Mouse (Mus musculus): ENCODE data around the gene Appl2. TPM values are rescaled to one million over a fixed set of nuclear protein-coding genes. Genes with fewer than 3 reads are reported as not detected.

The Appl2 gene
- 26.8 and 29.9 TPM in 2 replicates for polyA plus RNA-seq (2014; fragmentation: Nextera tagmentation; extraction: Ambion mirVana)

DNA sequence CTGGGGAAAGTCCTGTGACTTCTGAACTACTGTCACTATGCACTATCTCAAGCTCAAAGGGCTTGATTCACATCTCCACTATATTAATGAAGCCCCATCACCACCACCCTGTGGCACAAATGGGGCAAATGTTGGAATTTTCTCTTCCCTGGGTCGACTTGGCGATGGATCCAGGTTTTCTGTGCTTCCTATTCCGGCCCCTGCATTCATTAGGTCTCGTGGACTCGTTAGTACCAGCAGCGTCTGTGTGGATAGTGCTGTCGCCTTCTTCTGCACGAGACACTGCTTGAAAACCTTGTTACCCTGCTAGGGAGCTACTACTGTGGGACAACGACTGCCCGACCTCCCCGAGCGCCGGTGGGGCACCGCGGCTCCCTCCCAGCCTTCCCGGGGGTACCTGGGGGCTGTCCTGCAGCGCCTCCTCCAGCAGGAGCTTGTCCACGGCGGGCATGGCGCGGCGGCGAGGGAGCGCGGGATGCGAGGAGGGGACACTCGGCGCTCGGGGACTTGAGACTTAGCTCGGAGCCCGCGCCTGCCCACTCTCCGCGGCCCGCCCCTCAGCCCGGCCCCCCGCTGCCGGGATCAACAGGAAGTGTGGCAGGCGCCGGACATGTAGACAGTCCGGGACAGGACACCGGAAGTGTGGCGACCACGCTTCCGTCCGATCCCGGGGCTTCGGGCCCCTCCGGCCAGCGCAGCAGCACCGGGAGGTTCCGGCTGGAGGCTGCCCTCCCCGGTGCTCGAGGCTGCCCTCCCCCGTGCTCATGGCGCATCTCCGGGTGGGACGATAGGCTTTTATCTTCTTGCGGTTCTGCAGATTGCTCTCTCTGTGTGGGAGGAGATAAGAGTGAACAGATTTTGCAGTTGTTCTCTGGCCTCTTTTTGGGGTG lies at the start of gene Appl2:
Gene Appl2, minus strand, starts transcription at position 608 of the 890 bp plus-strand sequence.
- H3K9me3 ChIP-seq (ENCODE audit: control insufficient read depth, low read length) = no peaks in the 10 kb centered on the region
- H3K27ac ChIP-seq (ENCODE audit: low read depth, low read length) = peak within 1 kb of the TSS; percentile 62
- peaks cover 20% of the 10 kb centered on the region; the same call in 1 of the 2 replicates for H3K27me3 ChIP-seq (replicated peaks; ENCODE audit: control insufficient read depth, insufficient read depth, low read length)
- ATAC-seq (replicated peaks; ENCODE audit: low FRiP score) = peak; percentile 67
- WGBS = under 1% methylated on average over 55 of the region's 59 CpGs
- peak within 1 kb of the TSS; percentile 66 for H3K9ac ChIP-seq (ENCODE audit: low read depth, low read length)
- H3K36me3 ChIP-seq (ENCODE audit: control insufficient read depth, insufficient read depth, low read length) = no peaks in the 10 kb centered on the region
- peak within 1 kb of the TSS; percentile 69 for H3K4me3 ChIP-seq (ENCODE audit: low read depth, low read length)
- peaks cover 26% of the 10 kb centered on the region for H3K4me1 ChIP-seq (replicated peaks; ENCODE audit: control insufficient read depth, insufficient read depth, low read length)
- DNase-seq (ENCODE audit: low spot score) = peak; percentile 83
- H3K4me2 ChIP-seq = peak within 1 kb of the TSS; percentile 74

DNA sequence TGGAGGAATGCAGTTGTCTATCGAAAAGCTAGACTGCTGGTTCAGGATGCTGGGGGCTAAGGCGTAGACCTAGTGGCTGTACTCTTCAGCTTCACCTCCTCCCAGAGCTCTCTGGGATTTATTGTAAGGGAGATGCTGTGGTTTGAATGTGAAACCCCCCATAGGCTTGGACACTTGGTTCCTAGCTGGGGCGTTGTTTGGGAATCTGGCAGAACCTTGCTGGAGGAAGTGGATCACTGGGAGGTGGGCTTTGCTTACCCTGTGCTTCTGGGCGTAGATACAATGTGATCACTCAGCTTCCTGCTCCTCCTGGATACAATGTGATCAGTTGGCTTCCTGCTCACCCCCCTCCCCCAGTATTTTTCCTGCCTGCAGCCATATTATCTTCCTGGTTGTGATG lies 47.7 kb upstream of the Appl2 start:
- no peak overlapping the region for H3K4me3 ChIP-seq (ENCODE audit: low read depth, low read length)
- H3K27me3 ChIP-seq (replicated peaks; ENCODE audit: control insufficient read depth, insufficient read depth, low read length) = no peaks in the 10 kb centered on the region
- ATAC-seq (replicated peaks; ENCODE audit: low FRiP score) (no peak), DNase-seq (ENCODE audit: low spot score) (no peak)
- H3K36me3 ChIP-seq (ENCODE audit: control insufficient read depth, insufficient read depth, low read length) = no peaks in the 10 kb centered on the region
- peaks cover 8% of the 10 kb centered on the region; the same call in 1 of the 2 replicates for H3K4me1 ChIP-seq (replicated peaks; ENCODE audit: control insufficient read depth, insufficient read depth, low read length)
- H3K9me3 ChIP-seq (ENCODE audit: control insufficient read depth, low read length) = no peaks in the 10 kb centered on the region
- H3K4me2 ChIP-seq = no peak overlapping the region
- H3K27ac ChIP-seq (ENCODE audit: low read depth, low read length) = no peak overlapping the region
- 79% methylated on average over 4 of the region's 4 CpGs for WGBS
- no peak overlapping the region for H3K9ac ChIP-seq (ENCODE audit: low read depth, low read length)

DNA sequence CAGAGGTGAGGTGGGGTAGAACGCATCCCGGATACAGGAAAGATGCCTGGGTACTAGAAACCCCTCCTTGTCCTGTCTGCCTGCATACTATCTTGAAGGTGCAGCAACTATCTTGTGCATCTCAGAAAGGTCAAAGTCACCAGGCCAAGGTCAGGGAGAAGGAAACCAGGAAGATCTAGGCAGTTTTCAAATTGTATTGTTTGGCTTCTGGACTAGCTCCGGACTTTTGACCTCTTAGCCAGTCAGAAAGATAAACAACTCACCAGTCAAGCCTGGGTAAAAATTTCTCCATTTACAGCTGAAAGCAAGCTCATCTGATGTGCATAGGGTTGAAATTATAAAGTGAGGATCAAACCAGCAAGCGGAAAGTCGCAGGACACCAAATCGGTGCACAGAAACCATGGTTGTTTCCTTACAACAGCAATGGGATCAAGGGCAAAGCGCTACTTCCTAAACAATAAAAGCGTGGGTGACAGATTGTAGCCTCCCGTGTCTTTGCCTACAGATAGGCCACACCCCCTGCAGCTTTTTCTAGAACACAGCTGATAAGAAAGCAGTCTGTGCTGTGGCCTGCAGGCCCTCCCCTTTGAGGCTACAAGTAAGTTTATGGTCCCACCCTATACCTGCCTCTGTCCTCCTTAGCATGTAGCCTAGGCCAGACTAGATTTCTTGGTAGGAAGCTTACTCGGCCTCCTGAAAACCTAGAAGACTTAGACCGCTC lies 43.8 kb upstream of the Appl2 start:
- Histone ChIP-seq H3K9ac (ENCODE audit: low read depth, low read length) (no peak overlapping the region), H3K36me3 (ENCODE audit: control insufficient read depth, insufficient read depth, low read length) (no peaks in the 10 kb centered on the region), H3K4me3 (ENCODE audit: low read depth, low read length) (no peak overlapping the region), H3K4me1 (replicated peaks; ENCODE audit: control insufficient read depth, insufficient read depth, low read length) (peaks cover 8% of the 10 kb centered on the region; the same call in 1 of the 2 replicates), H3K27ac (ENCODE audit: low read depth, low read length) (no peak overlapping the region), H3K27me3 (replicated peaks; ENCODE audit: control insufficient read depth, insufficient read depth, low read length) (no peaks in the 10 kb centered on the region), H3K9me3 (ENCODE audit: control insufficient read depth, low read length) (no peaks in the 10 kb centered on the region), H3K4me2 (no peak overlapping the region)
- ATAC-seq (replicated peaks; ENCODE audit: low FRiP score) = no peak
- no peak for DNase-seq (ENCODE audit: low spot score)
- WGBS = 70% methylated on average over 11 of the region's 11 CpGs

DNA sequence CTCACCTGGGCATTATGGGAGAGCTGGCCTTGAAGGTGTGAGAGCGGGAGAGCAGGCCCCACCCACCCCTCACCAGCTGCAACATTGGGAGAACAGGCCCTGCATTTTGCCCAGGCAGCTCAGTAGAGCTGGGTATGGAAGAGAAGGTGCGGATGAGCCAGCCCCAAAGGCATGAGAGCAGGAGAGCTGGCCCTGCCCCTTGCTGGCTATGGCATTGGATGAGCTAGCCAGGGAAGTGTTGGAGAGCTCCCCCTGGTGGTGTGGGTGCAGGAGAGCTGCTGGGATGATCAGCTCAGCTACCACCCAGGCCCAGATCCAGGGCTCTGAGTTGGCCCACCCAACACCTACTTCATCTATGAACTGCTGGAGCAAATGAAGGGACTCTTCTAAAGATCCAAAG lies 39.7 kb upstream of the Appl2 start:
- H3K27ac ChIP-seq (ENCODE audit: low read depth, low read length) = no peak overlapping the region
- H3K4me3 ChIP-seq (ENCODE audit: low read depth, low read length) = no peak overlapping the region
- no peak overlapping the region for H3K4me2 ChIP-seq
- no peak overlapping the region for H3K9ac ChIP-seq (ENCODE audit: low read depth, low read length)
- H3K4me1 ChIP-seq (replicated peaks; ENCODE audit: control insufficient read depth, insufficient read depth, low read length) = peaks cover 8% of the 10 kb centered on the region; the same call in 1 of the 2 replicates
- no peak for ATAC-seq (replicated peaks; ENCODE audit: low FRiP score)
- no peaks in the 10 kb centered on the region for H3K36me3 ChIP-seq (ENCODE audit: control insufficient read depth, insufficient read depth, low read length)
- no peaks in the 10 kb centered on the region for H3K9me3 ChIP-seq (ENCODE audit: control insufficient read depth, low read length)
- H3K27me3 ChIP-seq (replicated peaks; ENCODE audit: control insufficient read depth, insufficient read depth, low read length) = no peaks in the 10 kb centered on the region; the same call in 1 of the 2 replicates
- DNase-seq (ENCODE audit: low spot score) = no peak
- 87% methylated on average over 2 of the region's 2 CpGs for WGBS

DNA sequence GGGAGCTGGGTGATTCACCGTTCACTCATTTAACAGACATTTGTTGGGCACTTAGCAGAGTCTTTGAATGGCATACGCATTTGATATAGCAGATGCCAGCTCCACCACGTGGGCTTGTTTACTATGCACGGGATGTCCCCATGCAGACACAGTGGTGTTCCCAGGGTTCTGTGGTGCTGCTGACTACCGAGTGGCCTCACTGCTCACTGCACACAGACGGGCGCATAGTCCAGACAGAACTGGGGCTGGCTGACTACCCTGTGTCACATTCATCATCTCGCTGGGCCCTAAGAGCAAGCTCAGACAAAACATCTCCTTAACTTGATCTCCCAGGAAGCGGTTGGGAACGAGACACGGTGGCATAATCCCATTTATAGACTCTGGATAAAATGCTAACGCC lies 32.8 kb upstream of the Appl2 start:
- no peak overlapping the region for H3K4me2 ChIP-seq
- 89% methylated on average over 12 of the region's 12 CpGs for WGBS
- H3K9ac ChIP-seq (ENCODE audit: low read depth, low read length) = no peak overlapping the region
- H3K9me3 ChIP-seq (ENCODE audit: control insufficient read depth, low read length) = no peaks in the 10 kb centered on the region
- H3K27me3 ChIP-seq (replicated peaks; ENCODE audit: control insufficient read depth, insufficient read depth, low read length) = no peaks in the 10 kb centered on the region; the same call in 1 of the 2 replicates
- DNase-seq (ENCODE audit: low spot score) (no peak), ATAC-seq (replicated peaks; ENCODE audit: low FRiP score) (no peak)
- H3K4me1 ChIP-seq (replicated peaks; ENCODE audit: control insufficient read depth, insufficient read depth, low read length) = no peaks in the 10 kb centered on the region
- no peak overlapping the region for H3K4me3 ChIP-seq (ENCODE audit: low read depth, low read length)
- H3K36me3 ChIP-seq (ENCODE audit: control insufficient read depth, insufficient read depth, low read length) = no peaks in the 10 kb centered on the region
- no peak overlapping the region for H3K27ac ChIP-seq (ENCODE audit: low read depth, low read length)

DNA sequence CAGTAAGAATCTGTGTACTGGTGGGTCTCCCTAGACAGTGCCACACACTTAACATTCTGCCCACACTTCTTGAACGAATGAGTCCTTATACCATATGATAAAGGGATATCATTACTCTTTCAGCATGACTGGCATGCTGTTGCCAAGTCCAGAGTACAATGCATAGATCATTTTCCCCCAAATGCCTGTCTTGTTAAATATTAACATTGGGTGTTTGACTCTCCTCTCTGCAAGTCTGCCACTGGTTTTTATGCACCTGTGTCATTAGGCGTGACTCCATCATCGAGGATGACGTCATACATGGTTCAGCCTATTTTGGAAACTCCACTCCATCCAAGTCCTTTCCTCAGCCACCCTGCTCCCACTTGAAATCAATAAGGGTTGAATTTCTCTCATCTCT lies 18.0 kb upstream of the Appl2 start:
- Histone ChIP-seq H3K4me2 (no peak overlapping the region), H3K4me3 (ENCODE audit: low read depth, low read length) (no peak overlapping the region), H3K9me3 (ENCODE audit: control insufficient read depth, low read length) (no peaks in the 10 kb centered on the region), H3K27ac (ENCODE audit: low read depth, low read length) (no peak overlapping the region), H3K27me3 (replicated peaks; ENCODE audit: control insufficient read depth, insufficient read depth, low read length) (no peaks in the 10 kb centered on the region), H3K9ac (ENCODE audit: low read depth, low read length) (no peak overlapping the region), H3K4me1 (replicated peaks; ENCODE audit: control insufficient read depth, insufficient read depth, low read length) (no peaks in the 10 kb centered on the region), H3K36me3 (ENCODE audit: control insufficient read depth, insufficient read depth, low read length) (no peaks in the 10 kb centered on the region)
- DNase-seq (ENCODE audit: low spot score) (no peak), ATAC-seq (replicated peaks; ENCODE audit: low FRiP score) (no peak)
- 82% methylated on average over 4 of the region's 4 CpGs for WGBS

DNA sequence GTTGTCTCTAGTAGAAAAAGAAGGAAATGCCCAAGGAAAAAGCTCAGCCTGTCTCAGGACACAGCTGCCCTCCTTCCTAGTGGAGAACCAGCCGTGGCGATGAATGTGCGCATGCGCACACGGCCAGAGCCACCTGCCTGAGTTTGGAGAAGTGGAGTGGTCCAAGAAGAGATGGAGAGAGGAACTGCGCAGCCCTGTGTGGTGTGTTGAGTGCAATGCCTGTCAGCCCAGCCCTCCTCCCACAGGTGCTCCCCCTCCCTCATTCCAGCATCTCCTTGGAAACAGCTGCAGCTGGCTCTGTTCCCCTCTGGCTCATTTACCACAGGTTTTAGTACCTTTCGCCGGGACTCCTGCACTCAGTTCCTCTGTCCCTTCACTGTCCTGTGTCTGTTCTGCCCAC lies 13.4 kb upstream of the Appl2 start:
- Histone ChIP-seq H3K9me3 (ENCODE audit: control insufficient read depth, low read length) (no peaks in the 10 kb centered on the region), H3K27me3 (replicated peaks; ENCODE audit: control insufficient read depth, insufficient read depth, low read length) (no peaks in the 10 kb centered on the region), H3K9ac (ENCODE audit: low read depth, low read length) (no peak overlapping the region), H3K4me2 (no peak overlapping the region), H3K4me1 (replicated peaks; ENCODE audit: control insufficient read depth, insufficient read depth, low read length) (no peaks in the 10 kb centered on the region), H3K27ac (ENCODE audit: low read depth, low read length) (no peak overlapping the region), H3K4me3 (ENCODE audit: low read depth, low read length) (no peak overlapping the region), H3K36me3 (ENCODE audit: control insufficient read depth, insufficient read depth, low read length) (no peaks in the 10 kb centered on the region)
- 77% methylated on average over 8 of the region's 8 CpGs for WGBS
- no peak for DNase-seq (ENCODE audit: low spot score)
- no peak for ATAC-seq (replicated peaks; ENCODE audit: low FRiP score)

DNA sequence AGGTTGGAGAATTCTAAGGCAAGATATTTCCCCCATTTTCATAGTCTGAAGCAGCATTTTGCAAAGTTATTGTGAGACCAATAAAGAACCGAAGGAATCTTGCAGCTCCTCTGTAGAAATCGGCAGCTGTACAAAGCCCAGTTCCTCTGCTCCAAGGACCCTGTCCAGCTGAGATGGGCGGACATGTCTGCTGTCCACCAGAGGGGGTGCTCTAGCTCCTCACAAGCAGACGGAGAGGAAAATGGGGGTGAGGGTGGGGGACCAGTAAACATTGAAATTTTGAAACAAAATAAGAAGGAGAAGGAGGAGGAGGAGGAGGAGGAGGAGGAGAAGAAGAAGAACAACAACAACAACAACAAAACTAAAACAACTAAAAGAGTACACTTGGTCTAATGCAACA lies 12.1 kb upstream of the Appl2 start:
- H3K4me1 ChIP-seq (replicated peaks; ENCODE audit: control insufficient read depth, insufficient read depth, low read length) = no peaks in the 10 kb centered on the region
- 78% methylated on average over 4 of the region's 4 CpGs for WGBS
- no peaks in the 10 kb centered on the region for H3K36me3 ChIP-seq (ENCODE audit: control insufficient read depth, insufficient read depth, low read length)
- DNase-seq (ENCODE audit: low spot score) = no peak
- H3K4me3 ChIP-seq (ENCODE audit: low read depth, low read length) = no peak overlapping the region
- ATAC-seq (replicated peaks; ENCODE audit: low FRiP score) = no peak
- no peak overlapping the region for H3K9ac ChIP-seq (ENCODE audit: low read depth, low read length)
- no peak overlapping the region for H3K4me2 ChIP-seq
- no peak overlapping the region for H3K27ac ChIP-seq (ENCODE audit: low read depth, low read length)
- no peaks in the 10 kb centered on the region for H3K27me3 ChIP-seq (replicated peaks; ENCODE audit: control insufficient read depth, insufficient read depth, low read length)
- no peaks in the 10 kb centered on the region for H3K9me3 ChIP-seq (ENCODE audit: control insufficient read depth, low read length)

Measured in liver, embryonic 11.5 days (tissue).